Mouse (Mus musculus) ovary, postnatal 14 days (tissue): ENCODE results near the gene Mocs1.

Experiments
- DNase-seq: peaks from one replicate; pipeline ENCODE4 v3.0.0; 2022; ENCODE audit warnings: low spot score

Mocs1 gene

DNA sequence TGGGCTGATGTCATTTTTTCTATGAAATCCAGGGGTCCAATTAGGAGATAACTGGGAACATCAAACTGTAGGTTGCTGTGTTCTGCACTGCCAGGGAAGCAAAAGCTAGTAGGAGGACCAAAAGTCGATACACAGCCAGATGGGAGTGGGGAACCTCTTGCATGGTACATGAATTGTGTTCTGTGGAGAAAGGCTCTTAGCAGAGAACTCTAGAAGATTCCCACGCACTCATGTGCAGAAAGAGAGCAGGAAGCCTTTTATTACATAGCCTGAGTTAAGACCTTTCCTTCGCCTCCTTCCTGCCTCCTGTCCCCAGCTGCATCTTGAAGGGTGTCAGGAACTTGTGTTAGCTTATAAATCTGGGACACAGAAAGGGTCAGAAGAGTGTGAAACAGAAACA lies 53.7 kb downstream of the Mocs1 start:
- no peak for DNase-seq

DNA sequence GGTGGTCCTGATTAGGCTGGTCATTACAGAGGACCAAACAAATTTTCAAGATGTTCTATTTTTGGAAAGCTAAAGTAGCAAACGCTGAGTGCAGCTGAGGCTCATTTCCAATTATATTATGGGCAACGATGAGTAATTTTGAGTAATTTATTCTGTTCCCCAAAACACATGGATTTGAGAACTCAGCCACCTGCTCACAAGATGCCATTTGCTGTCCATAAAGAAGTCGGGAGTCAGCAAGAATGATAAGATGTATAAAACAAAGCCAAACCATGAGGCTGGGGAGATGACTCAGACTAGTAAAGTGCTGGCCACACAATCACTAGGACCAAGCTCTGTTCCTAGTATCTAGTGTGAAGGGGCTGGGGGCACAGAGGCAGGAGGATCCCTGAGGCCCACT lies 56.3 kb downstream of the Mocs1 start:
- DNase-seq, result no peak

DNA sequence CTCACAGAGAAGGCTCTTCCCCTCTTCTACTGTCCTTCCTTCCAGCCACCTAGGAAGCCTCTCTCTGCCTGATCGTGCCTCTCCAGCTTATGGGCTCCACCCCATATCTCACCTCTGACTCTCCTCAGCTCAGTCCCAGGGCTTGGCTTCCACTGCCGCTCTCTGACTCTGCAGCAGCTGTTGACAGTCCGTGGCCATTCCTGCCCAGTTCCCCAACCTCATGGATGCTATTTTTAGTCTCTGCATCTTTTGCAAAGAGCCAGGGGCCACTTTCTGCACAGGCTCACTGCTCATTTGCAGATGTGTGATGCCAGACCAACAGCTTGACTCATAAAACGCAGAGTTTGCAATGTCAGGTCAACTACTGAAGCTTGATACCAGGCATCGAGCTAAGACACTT lies 60.9 kb downstream of the Mocs1 start:
- DNase-seq, result no peak

DNA sequence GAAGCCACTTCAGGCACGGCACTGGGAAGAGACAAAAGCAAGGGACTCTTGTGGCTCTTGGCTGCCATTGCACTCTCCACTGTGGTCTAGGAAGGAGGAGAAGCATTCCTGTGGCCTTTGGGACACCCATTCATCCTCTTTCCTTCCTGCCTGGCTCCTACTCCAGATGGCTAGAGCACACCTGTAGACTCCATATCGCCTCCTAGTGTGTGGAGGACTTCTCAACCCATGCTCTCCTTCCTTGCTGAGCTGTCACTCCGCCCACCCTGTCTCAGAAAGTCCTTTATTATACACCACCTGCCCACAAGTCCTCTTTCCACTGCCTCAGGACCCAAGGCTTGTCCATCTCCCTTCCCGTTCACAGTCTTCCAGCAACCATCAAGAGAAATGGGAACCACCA lies 65.1 kb downstream of the Mocs1 start:
- no peak for DNase-seq

DNA sequence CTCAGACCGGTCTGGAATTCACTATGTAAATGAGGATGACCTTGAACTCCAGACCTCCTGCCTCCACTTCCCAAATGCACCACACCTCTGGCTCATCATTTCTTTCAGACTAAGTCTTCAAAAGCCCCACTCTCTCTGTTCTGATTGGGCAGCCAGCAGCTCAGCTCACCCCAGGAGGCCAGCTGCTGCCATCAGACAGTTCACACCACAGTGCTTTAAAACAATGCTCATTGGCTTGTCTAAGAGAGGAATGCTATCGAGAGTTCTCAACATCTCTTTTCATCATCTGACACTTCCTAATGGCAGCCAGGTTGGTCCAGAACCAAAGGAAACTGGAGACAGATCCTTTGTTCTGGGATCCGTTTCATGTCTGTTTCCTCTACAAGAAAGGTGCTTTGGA lies 70.0 kb downstream of the Mocs1 start:
- DNase-seq, result no peak

DNA sequence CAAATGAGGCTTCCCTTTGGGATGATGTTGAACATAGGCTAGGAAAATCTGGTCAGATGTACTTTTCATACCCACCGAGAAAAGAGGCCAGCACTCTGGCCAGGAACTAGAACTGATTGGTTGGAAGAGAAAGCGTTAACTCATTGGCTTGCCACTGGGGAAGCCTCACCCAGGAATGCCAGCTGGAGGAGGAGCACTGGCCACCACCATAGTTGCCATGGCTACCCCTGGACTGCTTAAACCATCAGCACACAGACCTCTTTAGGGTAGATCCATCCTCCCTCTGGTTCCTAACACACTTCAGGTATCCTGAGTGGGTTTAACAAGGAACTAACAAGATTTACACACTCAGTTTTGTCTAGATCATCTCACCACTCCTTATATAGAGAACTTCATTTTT lies 71.5 kb downstream of the Mocs1 start:
- DNase-seq, result no peak

DNA sequence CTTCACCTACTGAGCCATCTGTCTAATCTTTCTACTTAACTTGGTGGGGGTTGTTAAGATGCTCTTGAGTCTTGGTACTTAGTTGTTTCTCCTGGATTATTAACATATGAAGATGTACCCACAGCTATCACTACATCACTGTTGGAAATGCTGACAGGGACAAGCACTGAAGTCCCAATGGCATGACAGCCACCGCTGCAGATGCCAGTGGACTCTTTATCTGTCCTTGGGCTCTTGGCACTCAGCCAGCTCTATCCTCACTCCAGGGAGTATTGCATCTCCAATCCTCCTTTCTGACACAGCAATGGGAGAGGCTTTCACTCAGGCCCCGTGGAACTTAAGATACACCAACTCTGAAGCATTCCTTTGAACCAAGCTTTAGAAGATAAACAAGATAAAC lies 72.1 kb downstream of the Mocs1 start:
- no peak for DNase-seq

DNA sequence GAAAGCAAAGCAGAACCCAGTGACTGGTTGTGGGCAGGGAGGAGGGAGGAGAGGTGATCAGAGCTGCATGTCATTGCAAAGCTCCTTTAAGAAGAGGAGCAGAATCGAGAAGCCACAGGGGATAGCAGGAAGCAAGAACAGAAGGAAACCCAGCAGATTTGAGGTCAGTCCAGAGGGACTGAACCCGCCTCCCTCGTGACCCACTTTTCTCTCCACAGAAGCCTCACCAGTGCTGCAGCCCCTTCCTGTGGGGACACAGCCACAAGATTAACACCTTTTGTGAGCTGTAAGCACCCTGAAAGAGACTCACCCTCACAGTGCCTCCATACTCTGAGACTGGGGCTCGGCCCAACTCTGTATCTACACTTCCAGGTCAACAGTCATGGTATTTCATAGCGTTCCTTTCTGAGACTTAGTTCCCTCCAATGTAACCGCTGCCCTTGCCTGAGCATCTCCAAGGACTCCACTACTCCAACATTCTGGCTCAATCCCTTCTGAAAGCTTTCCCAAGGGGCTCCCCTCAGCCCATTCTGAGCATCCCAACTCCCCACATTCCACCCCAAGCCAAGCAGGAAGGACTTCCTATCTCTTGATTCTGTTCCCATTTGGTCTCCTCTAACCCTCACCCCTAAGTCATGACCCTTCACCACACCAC lies 75.2 kb downstream of the Mocs1 start:
- no peak for DNase-seq
